Mouse (Mus musculus) midbrain, postnatal 0 days (tissue): ENCODE results near the gene Rer1. TPM values are rescaled to one million over a fixed set of nuclear protein-coding genes. Genes with fewer than 3 reads are reported as not detected.
A peak's percentile ranks its signal among the peaks of the same experiment; 100 is the strongest.

Experiments used
- ATAC-seq: fragments of 200-750 bp; cut with Nextera tagmentation; 2 replicates; pipeline ENCODE4 v1.8.0; 2017; ENCODE audit warnings: moderate number of reproducible peaks, mild to moderate bottlenecking, moderate TSS enrichment, moderate library complexity; ENCODE audit not compliant: low FRiP score
- DNase-seq: peaks from one replicate; pipeline ENCODE4 v3.0.0-alpha.2; 2015; ENCODE audit warnings: low spot score
- H3K27ac ChIP-seq: fragments of 300-500 bp; sonication (generic); 2 replicates; pipeline ENCODE4 v1.5.1; 2014; ENCODE audit warnings: low read depth, mild to moderate bottlenecking, low read length, mixed read lengths
- H3K27me3 ChIP-seq: fragments of 300-500 bp; sonication (generic); 2 replicates; pipeline ENCODE4 v1.6.1; 2014; ENCODE audit warnings: low read length, control low read depth, mixed read lengths; ENCODE audit not compliant: insufficient read depth
- H3K36me3 ChIP-seq: fragments of 300-500 bp; sonication (generic); 2 replicates; pipeline ENCODE4 v1.6.1; 2014; ENCODE audit warnings: low read length, control low read depth, mixed read lengths; ENCODE audit not compliant: insufficient read depth
- H3K4me1 ChIP-seq: fragments of 300-500 bp; sonication (generic); 2 replicates; pipeline ENCODE4 v1.6.1; 2014; ENCODE audit warnings: mild to moderate bottlenecking, control low read depth, antibody characterized with exemption, low read length, mixed read lengths; ENCODE audit not compliant: insufficient read depth
- H3K4me2 ChIP-seq: fragments of 300-500 bp; sonication (generic); 2 replicates; pipeline ENCODE4 v1.6.1; 2014; ENCODE audit warnings: low read depth, mild to moderate bottlenecking, low read length, mixed read lengths; ENCODE audit not compliant: poor library complexity, severe bottlenecking
- H3K4me3 ChIP-seq: fragments of 300-500 bp; sonication (generic); 2 replicates; pipeline ENCODE4 v1.5.1; 2014; ENCODE audit warnings: low read depth, mild to moderate bottlenecking, low read length, moderate library complexity
- H3K9ac ChIP-seq: fragments of 300-500 bp; sonication (generic); replicated peaks from 2 replicates; pipeline ENCODE4 v1.6.1; 2014; ENCODE audit warnings: mild to moderate bottlenecking, low read length, moderate library complexity, mixed read lengths; ENCODE audit not compliant: poor library complexity, severe bottlenecking
- H3K9me3 ChIP-seq: fragments of 300-500 bp; sonication (generic); 2 replicates; pipeline ENCODE4 v1.6.1; 2016; ENCODE audit warnings: low read length, control low read depth
- CTCF ChIP-seq: IDR thresholded peaks from 2 replicates; pipeline ENCODE4 v1.5.1; 2016; ENCODE audit warnings: antibody characterized with exemption, mild to moderate bottlenecking
- WGBS: fragments of 180-500 bp; shearing (Covaris S2); extraction: QIAGEN DNeasy Blood & Tissue Kit; methylation state at CpG from one replicate; pipeline ENCODE4 v1.1.7; 2014; 5-methylcytosine and 5-hydroxymethylcytosine counted together
- polyA plus RNA-seq: library from polyadenylated mRNA; unstranded; fragments of >200 nt; fragmentation: Nextera tagmentation; extraction: Ambion mirVana; gene quantifications from 2 replicates; pipeline ENCODE4 v1.2.1, GENCODE M21; 2015
- total RNA-seq: library from RNA; depleted of rRNA; stranded (reverse); fragments of >200 nt; gene quantifications from 2 replicates; pipeline ENCODE4 v1.2.3, GENCODE M21; 2014

The Rer1 gene
- total and polyA plus RNA-seq, 2 experiments from 2014 or later = 91.4 to 132 TPM

DNA sequence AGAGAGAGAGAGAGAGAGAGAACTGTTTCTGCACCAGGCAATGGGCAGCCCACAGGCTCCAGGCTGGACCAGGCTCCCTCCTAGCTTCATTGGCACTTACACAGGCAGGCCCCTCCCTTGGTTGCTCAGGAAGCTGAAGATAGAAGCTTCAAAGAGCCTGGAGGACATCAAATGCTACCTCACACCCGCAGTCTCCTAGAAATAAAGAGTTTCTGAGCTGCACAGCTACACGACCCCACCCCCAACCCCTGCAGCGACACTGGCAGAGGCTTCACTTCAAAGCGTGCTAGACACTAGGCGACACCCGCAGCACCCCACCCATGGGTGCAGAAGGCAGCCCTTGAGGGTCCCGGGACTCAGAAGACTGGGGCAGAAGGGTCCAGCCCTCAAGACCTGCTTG, 36.1 kb downstream of the Rer1 start:
- WGBS = 76% methylated on average over 7 of the region's 7 CpGs
- Histone ChIP-seq H3K27ac (no peak overlapping the region), H3K9me3 (no peaks in the 10 kb centered on the region), H3K9ac (no peak overlapping the region), H3K4me3 (no peak overlapping the region), H3K4me2 (no peak overlapping the region), H3K36me3 (no peaks in the 10 kb centered on the region), H3K4me1 (no peaks in the 10 kb centered on the region), H3K27me3 (no peaks in the 10 kb centered on the region; the same call in 1 of the 2 replicates)
- TF ChIP-seq CTCF = no peak
- ATAC-seq = no peak
- DNase-seq = no peak

DNA sequence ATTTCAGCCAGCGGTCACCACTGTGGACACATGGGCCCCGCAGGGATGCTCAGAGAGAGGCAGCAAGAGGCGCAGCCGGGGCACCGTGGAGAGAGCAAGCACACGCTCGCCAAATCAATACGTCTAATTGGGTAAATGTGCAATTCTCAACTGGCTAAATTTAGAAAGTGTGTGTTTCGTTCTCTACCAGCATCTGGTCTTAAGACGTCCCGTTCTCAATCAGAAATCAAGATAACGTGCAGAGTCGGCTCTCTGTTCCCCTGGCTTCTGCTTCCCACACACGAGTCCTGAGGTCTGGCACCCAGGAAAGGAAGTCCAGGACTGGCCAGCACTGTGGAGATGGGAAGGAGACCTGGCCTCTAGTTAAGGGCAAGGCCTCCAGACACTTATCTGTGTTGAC, 39.5 kb downstream of the Rer1 start:
- Histone ChIP-seq H3K4me3 (no peak overlapping the region), H3K27me3 (peaks cover 12% of the 10 kb centered on the region), H3K36me3 (no peaks in the 10 kb centered on the region), H3K27ac (no peak overlapping the region), H3K4me2 (no peak overlapping the region), H3K9ac (no peak overlapping the region), H3K4me1 (peaks cover 4% of the 10 kb centered on the region; the same call in 1 of the 2 replicates), H3K9me3 (no peaks in the 10 kb centered on the region)
- DNase-seq (no peak), ATAC-seq (no peak)
- WGBS = 91% methylated on average over 14 of the region's 14 CpGs
- no peak for TF ChIP-seq CTCF

DNA sequence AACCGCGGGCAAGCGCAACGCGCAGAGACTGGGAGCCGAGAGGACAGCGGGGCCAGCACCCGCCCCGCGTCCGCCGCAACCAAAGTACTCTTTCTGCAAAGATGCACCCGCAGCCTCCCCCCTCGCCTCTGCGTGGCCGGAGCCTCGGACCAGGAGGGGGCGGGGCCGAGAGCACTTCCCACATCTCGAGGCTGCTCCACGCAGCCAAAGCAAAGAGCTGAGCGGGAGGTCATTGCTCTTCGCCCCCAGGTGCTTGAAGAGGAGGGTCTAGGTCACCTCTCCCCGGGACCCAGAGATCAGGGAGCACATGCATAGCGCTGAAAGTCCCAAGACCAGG, 42.9 kb downstream of the Rer1 start:
- Histone ChIP-seq H3K4me1 (peaks cover 19% of the 10 kb centered on the region), H3K4me3 (peak overlapping the region; percentile 55), H3K27ac (no peak overlapping the region), H3K9me3 (no peaks in the 10 kb centered on the region), H3K27me3 (peaks cover 12% of the 10 kb centered on the region), H3K9ac (peak overlapping the region; percentile 77), H3K4me2 (peak overlapping the region; percentile 88), H3K36me3 (no peaks in the 10 kb centered on the region)
- no peak for TF ChIP-seq CTCF
- ATAC-seq (peak; percentile 35; the same call in 1 of the 2 replicates), DNase-seq (no peak)
- WGBS = 3% methylated on average over 23 of the region's 25 CpGs

DNA sequence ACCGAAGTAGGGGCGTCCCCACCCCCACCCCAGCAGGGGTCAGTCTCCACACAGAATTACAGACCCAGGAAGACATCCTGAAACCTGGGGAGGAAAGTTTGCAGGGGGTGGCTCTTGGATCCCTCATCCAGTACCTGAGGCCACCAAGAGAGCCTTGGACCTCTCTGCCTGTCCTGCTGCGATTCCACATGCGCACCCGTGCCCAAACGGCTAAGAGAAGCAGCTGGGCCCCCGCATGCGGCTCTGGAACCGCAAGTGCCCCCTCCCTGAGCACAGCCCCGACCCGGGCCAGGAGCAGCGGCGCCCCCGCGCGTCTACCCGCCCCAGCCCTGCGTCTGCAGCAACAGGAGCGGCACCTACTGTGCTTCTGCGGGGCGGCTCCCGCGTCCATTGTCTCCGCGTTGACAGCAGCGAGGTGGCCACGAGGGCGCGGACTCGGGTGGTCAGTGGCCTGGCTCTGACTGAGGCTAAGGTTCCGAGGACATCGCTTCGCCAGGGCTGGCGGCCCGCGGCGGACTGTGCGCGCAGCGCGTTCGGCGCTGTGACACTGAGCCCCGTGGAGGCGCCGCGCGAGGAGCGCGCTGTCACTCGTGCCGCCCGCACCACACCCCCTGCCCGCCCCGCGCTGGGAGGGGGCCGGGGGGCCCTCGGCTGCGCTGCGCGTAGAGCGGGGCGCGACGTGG, 43.4 kb downstream of the Rer1 start:
- H3K27me3 ChIP-seq = peaks cover 12% of the 10 kb centered on the region
- H3K4me2 ChIP-seq = peak overlapping the region; percentile 88
- TF ChIP-seq CTCF = no peak
- no peaks in the 10 kb centered on the region for H3K9me3 ChIP-seq
- H3K4me3 ChIP-seq = peak overlapping the region; percentile 55
- no peaks in the 10 kb centered on the region for H3K36me3 ChIP-seq
- no peak overlapping the region for H3K27ac ChIP-seq
- H3K9ac ChIP-seq = peak overlapping the region; percentile 77
- WGBS = 1% methylated on average over 64 of the region's 65 CpGs
- H3K4me1 ChIP-seq = peaks cover 19% of the 10 kb centered on the region
- ATAC-seq (peak; percentile 32), DNase-seq (no peak)

DNA sequence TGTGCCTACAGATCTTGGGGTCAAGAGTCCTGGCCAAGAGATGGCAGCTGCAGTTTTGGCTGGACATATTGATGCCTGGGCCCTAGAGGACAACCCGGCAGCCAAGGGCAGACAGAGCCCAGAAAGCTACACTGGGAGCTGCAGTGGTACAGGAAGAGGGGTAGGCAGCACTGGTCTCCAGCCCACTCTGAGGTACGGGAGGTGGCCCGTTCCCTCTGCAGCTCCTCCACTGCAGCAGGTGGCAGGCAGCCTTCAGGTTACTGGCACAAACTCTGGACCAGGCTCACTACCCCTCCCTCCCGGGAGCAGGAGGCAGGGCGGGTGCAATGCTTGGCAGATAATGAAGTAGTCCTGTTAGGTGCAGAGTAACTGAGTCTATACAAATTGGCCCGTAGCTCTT, 45.5 kb downstream of the Rer1 start:
- no peak overlapping the region for H3K27ac ChIP-seq
- no peaks in the 10 kb centered on the region for H3K9me3 ChIP-seq
- WGBS = 38% methylated on average over 6 of the region's 6 CpGs
- H3K4me3 ChIP-seq = peak overlapping the region; percentile 4; the same call in 1 of the 2 replicates
- H3K4me1 ChIP-seq = peaks cover 19% of the 10 kb centered on the region
- no peak for DNase-seq
- H3K9ac ChIP-seq = 0 out of 2 replicates have a peak overlapping the region, but pooled peaks have one; percentile 30
- peak overlapping the region; percentile 29 for H3K4me2 ChIP-seq
- no peak for TF ChIP-seq CTCF
- H3K27me3 ChIP-seq = peaks cover 12% of the 10 kb centered on the region
- H3K36me3 ChIP-seq = no peaks in the 10 kb centered on the region
- ATAC-seq = no peak

DNA sequence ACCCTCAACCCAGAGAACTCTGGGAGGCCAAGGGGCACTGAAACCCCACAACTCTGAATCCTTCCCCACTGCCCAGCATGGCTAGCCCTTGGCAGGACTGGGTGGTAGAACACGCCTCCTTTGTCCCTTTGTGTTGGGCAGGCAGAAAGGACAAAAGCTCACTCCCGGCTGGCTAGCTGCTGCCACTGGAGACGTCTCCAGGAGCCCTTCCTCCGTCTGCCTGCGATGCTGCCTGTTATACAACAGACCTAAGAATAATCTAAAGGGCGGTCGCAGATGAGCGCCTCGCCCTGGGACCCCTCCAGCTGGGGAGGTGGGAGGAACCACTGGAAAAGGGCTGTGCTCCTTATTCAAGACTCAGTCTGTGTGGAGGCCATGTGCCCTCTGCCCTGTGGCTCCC, 46.0 kb downstream of the Rer1 start:
- Histone ChIP-seq H3K4me2 (peak overlapping the region; percentile 29), H3K27ac (no peak overlapping the region), H3K9ac (peak overlapping the region; percentile 30; the same call in 1 of the 2 replicates), H3K9me3 (no peaks in the 10 kb centered on the region), H3K4me3 (peak overlapping the region; percentile 4; the same call in 1 of the 2 replicates), H3K36me3 (no peaks in the 10 kb centered on the region), H3K4me1 (peaks cover 19% of the 10 kb centered on the region), H3K27me3 (peaks cover 12% of the 10 kb centered on the region)
- WGBS = 15% methylated on average over 9 of the region's 9 CpGs
- TF ChIP-seq CTCF = no peak
- DNase-seq (no peak), ATAC-seq (no peak)
